Mouse (Mus musculus) T-helper 17 cell (primary cell): ENCODE data around the gene Hdac7.

Experiments
- in situ Hi-C, 2 experiments: fragments of 300-600 bp; cut with MboI, MseI; formaldehyde crosslinking; loops; 1 replicate in 1 of 2; 2 replicates in 1 of 2; pipeline ENCODE4 v1.15.1; 2025; ENCODE audit warnings: high pct_unique_total_duplicates in 2 of 2

Gene Hdac7

DNA sequence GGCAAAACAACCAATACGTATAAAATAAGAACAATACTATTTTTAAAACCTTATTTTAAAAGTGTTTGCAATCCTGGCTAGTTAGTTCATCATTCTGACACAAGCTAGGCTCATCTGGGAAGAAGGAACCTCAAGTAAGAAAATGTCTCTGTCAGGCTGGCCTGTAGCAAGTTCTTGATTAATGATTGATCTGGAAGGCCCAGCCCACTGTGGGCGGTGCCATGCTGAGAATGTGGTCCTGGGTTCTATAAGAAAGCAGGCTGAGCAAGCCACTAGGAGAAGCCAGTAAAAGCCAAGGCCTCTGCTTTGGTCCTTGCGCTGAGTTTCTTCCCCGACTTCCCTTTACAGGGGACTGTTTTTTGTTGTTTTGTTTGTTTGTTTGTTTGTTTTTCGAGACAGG, 91.8 kb downstream of the Hdac7 start:
- in situ Hi-C loops, result no loop called here

DNA sequence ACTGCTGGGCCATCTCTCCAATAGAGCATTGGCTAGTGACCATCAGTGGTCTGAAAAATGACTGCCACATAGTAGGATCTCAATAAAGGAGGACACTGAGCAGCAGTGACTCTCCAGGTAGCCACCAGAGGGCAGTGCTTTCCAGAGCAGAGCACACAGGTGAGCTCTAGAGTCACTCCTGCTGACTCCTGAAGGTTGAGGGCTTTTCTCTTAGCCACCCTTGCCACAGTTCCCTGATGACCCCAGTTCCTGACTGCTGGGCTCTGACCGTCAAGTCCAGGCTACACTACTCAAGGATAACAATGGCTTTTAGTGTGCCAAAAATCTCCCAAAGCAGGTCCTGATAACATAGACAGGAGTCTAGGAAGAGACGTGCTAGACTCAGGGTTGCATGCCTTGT, 92.6 kb downstream of the Hdac7 start:
- in situ Hi-C loops, result no loop called here

DNA sequence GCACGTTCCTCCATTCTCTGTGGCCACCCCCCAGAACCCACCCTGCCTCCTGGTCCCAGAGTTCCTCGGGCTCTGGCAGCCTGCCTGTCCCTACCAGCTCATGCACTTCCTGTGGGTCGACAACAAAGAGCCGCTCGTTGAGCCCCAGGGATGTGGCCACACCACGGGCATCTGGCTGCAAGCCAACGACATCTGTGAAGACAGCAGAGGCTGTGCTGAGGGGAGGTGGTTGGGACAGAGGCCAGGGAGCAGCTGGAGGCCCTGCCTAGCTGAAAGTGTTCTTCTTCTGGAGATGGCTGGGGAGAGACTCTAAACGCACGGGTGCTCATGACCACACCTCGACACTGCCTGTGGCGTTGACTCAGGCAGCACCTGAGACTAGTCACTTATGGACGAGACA, 93.6 kb downstream of the Hdac7 start:
- in situ Hi-C loops, result no loop called here

DNA sequence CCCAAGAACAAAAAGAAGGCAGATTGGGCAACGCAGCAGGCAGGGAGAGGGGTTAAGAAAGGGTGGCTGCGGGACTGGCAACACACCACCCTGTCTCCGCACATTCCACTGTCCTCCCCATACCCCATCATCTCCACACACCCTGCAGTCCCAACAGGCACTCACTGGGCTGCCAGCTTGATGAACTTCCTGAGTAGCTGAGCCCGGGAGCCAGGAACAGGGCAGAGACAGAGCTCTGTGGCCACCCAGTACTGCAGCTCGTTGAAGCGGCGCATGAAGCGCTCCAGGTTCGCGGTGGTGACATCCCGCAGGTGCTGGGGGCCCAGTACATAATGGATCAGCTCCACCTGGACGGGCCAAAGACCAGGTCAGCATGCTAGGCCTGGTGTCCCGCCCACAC, 94.5 kb downstream of the Hdac7 start:
- in situ Hi-C loops, result no loop called here

DNA sequence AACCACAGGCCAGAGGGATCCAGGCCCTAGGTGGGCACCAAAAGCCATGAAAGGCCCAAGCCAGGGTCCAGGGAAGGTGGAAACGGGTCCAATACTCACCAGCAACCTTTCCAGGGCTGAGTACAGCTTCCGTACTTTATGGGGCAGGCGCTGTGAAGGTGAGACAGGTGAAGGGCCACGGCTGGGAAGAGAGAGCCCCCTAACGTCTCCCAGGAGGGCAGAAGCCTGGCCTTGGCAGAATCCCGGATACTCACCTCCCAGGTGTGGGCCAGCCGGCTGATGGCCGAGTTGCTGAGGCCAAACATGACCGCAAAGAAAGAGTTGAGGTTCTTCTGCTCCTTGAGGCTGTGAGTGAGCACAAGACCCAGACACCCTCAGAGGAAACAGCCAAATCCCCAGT, 94.9 kb downstream of the Hdac7 start:
- in situ Hi-C loops, result no loop called here

DNA sequence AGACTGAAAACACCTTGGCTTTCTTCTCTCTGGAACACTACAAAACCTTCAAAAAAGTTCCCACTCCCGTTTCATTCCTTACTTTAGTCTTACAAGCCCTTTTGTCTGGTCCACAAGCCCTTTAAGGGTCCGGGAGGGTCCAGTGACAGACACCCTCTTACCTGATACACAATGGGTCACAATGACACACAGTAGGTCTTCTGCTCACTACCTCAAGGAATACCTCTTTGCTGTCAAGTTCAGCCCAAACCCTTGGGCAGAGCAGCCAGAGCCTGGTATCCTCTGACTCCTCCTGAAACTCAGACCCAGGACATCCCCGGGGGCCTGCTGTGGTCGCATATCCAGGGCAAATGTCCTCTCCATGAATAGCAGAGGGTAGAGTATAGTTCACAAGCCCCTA, 95.3 kb downstream of the Hdac7 start:
- in situ Hi-C loops, result no loop called here

DNA sequence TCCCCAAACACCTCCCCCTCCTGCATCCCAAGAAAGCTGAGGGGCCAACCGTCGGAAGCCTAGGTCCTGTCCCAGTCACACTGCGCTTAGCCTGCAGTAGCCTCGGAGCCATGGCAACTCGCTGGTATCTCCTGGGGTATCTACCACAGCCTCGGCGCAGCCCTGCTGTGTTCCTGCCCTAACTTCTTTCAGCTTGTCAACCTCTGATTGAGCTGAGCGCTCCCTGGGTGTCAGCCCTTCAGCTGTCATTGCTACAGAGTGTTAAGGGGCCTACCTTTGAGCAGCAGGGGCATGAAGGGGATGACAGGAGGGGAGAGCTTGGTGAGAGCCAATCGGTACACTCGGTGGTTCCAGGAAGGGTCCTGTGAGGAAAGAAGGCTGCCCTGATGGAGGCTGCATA, 96.0 kb downstream of the Hdac7 start:
- in situ Hi-C loops, result no loop called here

DNA sequence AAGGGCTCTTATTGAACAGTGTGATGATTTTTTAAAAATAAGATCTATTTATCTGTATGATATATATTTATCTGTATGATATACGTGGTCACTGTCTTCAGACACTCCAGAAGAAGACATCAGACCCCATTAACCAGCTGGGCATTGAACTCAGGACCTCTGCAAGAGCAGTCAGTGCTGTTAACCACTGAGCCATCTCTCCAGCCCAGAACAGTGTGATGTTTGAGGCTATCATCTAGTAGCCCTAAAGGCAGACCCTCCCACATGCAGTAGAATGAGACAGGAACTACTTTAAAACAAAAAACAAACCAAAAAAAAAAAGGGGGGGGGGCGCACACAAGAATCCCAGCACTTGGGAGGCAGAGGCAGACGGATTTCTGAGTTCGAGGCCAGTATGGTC, 96.8 kb downstream of the Hdac7 start:
- in situ Hi-C loops, result no loop called here

DNA sequence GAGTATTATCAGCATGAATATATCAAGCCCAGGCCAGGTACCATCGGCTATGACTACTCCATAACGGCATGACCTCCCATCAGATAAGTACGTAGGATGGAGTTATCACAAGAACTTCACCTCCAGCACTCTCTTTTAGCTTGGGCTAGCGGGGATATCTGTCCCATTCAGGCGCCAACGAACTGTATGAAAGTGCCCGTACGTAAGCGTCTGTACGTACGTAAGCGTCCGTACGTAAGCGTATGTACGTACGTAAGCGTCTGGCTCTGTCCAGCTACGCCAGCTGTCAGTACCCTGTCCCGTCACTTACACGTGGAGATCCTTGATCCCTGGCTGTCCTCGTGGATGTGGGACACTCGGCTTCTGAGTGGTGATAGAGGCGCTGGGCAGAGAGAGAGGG, 97.6 kb downstream of the Hdac7 start:
- in situ Hi-C loops, result no loop called here

DNA sequence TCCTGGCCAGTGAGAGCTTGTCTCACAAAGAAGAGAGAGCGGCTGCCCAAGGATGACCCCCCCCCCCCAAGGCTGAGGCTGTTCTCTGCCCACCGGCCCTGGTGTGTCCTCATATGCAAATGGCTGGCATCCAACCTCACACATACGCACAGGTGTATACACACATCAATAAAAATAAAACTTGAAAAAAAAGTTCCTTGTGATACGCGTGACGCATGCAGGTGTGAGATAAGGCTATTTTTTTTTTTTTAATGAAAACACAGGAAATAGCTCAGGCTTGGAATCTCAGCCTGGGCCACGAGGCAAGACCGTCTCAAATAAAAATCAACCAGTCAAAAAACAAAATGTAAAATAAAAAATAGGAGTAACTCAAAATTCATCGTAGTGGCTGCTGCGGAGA, 98.0 kb downstream of the Hdac7 start:
- in situ Hi-C loops, result no loop called here

DNA sequence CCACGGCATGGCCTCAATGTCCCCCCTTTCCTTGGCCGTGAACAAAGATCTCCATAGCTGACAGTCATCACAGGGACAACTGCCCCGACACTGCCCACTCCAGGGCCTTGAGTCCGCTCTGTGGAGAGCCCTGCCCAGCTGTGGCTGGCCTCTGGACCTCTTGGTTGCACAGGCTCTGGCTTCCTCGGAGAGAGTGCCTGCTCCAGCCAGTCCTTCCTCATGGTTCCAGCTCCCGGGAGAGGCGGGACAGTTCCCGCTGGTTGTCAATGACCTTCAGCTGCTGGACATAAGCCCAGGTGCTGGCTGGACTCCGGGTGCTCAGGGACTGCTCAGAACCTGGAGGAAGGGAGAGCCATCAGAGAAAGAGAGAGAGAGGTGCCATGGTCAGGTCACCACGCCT, 99.0 kb downstream of the Hdac7 start:
- in situ Hi-C loops, result no loop called here

DNA sequence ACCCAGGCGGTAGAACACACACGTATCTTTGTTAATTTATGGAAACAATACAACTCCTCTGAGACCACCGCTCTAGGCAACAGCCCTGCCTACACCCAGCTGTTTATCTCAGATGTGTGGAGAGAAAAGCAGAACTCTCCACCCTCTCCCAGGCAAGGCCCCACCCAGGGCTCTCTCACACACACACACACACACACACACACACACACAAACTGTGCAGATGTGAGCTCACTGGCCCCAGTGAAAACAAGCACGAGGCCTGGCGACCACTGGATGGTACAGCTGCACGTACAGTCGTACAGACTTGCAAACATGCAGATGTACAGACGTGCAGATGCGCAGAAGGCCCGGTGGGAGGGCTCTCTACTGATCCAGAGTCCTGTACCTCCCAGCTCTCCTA, 99.4 kb downstream of the Hdac7 start:
- in situ Hi-C loops, result no loop called here

DNA sequence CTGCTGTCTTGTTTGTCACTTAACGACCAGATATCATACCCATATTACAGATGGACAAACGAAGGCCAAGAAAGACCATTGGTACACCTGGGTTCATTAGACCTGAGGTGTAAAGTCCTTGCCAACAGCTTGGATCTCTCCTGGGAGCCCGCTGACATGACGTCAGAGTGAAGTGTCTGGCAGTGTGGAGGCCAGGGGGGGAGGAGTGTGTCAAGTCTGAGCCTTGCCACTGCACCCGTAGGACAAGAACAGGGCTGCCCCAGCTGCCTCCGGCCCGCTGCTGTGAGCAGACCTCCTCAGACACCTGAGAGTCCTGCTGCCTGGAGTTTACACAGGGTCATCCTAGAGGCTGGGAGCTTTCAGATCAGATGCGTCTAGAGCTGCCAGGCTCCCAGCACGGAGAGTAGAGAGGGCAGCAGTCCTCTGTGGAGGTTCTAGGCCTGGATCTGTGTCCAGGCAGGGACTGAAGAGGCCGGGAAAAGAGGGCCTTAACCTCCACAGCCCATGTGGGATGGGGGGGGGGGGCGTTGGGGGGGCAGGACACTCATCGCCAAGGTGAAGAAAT, 100.3 kb downstream of the Hdac7 start:
- in situ Hi-C loops, result no loop called here

DNA sequence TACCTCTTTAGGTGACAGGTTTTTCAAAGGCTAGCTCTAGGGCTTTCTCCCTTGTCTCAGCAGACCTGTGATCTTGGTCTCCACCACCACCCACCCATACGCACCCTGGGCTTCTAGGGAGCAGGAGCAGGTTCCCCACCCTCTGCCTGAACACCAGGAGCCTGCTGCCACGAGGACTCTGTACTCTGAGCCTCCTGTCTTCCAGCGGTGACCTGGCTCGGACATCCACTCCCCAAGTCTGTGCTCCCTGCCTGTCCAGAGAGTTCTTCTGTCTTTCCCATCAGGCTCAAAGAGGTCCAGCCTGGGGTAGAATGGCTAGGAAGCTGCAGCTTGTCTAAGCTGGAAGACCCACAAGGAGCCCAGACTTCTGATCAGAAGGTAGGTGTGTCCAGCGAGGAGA, 101.1 kb downstream of the Hdac7 start:
- in situ Hi-C loops, result no loop called here
